Mouse (Mus musculus): ENCODE results near the gene Nktr.

DNA sequence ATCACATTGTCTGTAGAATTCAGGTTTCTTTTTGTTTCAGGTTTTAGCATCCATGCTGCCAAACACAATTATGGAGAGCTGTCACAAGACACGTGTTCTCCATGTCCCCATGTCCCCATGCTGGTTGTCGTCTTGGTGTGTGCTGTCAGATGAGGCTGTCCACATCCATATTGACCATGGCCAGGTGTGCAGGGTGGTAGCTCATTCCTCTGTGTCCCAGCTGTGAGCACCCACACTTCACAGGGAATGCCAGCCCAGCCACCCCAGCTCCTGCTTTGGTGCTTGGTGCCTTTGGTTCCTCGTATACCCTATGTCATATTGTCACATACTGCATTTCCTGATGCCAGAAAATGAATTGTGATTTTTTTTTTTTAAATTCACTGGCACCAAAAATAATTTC lies 35.7 kb downstream of the Nktr start:
- TF ChIP-seq CTCF (IDR thresholded peaks at IDR 0.05; ENCODE audit: low read depth, low read length) (no peak), POLR2A (IDR thresholded peaks at IDR 0.05; ENCODE audit: extremely low read depth, insufficient read depth, low read length) (no peak)

All from liver, adult 2 months (tissue).